Mouse (Mus musculus) right cerebral cortex, postnatal 10 days (tissue): Measurements from ENCODE around the gene Actr3.

Experiments used
- DNase-seq, 2 experiments: peaks; one replicate each; pipeline ENCODE4 v3.0.0; 2021; ENCODE audit warnings: low spot score in 2 of 2

The Actr3 gene

GRCm38 (mm10) chr1:125435369-125436135 is at the start of gene Actr3:
Actr3 (minus strand) TSS chr1:125435727.
- DNase-seq, result peak; percentile 99 to 100

DNA sequence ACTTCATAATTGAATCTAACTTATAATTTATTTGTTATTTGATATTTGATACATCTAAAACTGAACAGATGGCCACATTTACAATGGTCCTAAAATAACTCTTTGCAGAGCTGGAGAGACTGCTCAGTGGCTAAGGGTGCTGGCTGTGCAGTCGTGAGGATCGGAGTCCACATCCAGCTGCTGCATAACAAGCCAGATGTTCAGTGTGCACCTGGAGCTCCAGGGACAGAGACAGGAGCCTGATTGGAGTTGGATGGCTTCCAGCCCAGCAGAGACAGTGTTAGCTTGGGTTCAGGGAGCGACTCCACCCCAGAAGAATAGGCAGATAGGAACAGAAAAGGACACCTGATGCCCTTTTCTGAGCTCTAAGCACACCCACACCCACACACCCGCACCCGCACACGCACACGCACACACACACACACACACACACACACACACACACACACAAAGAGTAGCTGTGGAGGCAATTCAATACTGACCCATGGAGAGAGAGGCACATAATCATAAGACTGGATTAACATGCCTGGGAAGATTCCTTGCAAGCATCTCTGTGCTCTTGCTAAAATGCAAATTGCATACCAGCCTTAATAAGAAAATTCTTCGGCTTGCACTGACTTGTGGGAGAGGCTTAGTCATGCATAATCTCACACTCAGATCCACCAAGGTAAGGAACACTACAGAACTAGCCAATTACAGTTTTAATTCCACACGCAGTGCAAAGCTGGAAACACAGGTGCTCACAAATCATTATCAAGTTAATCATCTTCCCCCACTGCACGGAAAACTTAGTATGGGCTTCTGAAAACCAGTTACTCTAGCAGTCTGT is 47.1 kb upstream of the Actr3 start:
- DNase-seq, result peak; percentile 45 to 67

DNA sequence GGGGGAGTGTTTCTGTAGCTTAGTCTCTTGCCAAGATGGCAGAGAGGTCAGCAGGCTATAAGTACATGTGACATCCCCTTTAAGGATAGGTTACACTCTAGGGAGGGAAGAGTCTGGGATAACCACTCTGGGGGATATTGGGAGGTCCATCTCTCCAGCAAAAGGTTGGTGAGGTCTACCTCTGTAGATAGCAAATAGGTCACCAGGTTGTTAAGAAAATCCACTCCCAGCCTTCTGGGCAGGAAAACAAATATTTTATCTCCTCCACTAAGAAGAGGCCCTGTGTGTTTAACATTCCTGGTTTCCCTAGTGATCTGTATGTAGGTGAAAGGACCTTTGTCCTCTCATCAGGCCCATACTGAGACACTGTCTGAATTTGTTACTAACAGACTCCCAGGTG is 46.3 kb upstream of the Actr3 start:
- no peak for DNase-seq

- DNase-seq, result no peak
These were observed 43.1 kb upstream of the Actr3 start for GRCm38 (mm10) chr1:125478588-125478987.

- no peak for DNase-seq
These were observed 40.6 kb upstream of the Actr3 start for GRCm38 (mm10) chr1:125475961-125476682.

- no peak for DNase-seq
These were observed 38.3 kb upstream of the Actr3 start for GRCm38 (mm10) chr1:125473866-125474265.

GRCm38 (mm10) chr1:125473126-125473666 is 37.7 kb upstream of the Actr3 start:
- DNase-seq, result no peak

DNA sequence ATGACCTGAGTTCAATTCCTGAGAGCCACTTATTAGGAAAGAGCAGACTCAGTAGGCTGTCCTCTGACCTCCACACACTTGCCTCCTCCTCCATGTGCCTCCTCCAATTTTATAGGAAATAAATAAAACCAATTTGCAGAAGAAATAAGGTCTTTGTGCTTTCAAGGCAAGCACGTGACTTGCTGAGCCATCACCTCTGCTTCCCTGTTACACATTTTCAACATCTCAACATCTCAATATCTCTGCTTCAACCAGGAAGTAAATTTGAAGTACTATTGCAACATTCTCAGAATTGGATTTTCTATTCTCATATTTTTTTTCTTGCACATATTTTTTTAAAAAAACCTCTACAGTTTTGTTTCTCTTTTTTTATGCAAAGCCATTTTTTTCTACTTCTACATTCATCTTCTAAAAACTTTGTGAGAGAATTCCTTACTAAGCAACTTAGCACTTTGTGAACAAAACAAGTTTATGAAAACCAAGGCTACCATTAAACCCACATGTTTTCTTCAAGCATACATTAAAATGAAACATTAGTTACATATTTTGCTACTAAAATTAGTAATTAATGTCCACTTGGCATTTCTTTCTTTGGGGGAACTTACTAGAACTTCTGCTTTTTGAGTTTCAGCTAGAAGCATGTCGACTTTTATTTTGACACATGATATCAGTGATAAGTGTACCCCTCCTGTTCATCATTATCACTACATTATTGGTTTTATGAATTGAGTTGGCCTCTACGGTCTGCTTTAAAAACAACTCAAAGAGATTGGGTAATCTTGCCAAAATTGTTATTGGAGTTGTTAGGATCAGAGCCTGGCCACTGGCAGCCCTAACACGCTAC is 35.5 kb upstream of the Actr3 start:
- no peak for DNase-seq

- no peak for DNase-seq
These were observed 32.4 kb upstream of the Actr3 start for GRCm38 (mm10) chr1:125467936-125468335.

- DNase-seq, result no peak
These were observed 31.2 kb upstream of the Actr3 start for GRCm38 (mm10) chr1:125466621-125467257.

- DNase-seq, result no peak
These were observed 28.5 kb upstream of the Actr3 start for GRCm38 (mm10) chr1:125464011-125464410.

GRCm38 (mm10) chr1:125463349-125463748 is 27.8 kb upstream of the Actr3 start:
- DNase-seq, result no peak

DNA sequence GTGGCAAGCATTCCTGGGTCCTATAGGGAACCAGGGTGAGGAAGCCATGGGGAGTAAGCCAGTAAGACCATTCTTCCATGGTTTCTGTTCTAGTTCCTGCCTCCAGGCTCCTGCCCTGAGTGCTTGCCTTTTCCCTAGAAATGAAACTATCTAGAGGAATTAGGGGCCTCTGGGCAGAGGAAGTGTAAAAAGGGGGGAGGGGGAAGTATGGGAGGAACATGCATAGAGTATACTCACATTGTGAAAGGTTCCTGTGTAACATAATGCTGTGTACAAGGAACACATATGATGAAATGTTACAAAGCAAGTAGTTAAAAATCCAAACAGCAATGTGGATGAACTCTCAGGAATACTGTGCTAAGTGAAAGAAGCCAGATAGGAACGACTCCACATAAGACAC is 27.4 kb upstream of the Actr3 start:
- DNase-seq, result no peak

GRCm38 (mm10) chr1:125458531-125458930 is 23.0 kb upstream of the Actr3 start:
- peak in 1 of 2 experiments; percentile 37 for DNase-seq

DNA sequence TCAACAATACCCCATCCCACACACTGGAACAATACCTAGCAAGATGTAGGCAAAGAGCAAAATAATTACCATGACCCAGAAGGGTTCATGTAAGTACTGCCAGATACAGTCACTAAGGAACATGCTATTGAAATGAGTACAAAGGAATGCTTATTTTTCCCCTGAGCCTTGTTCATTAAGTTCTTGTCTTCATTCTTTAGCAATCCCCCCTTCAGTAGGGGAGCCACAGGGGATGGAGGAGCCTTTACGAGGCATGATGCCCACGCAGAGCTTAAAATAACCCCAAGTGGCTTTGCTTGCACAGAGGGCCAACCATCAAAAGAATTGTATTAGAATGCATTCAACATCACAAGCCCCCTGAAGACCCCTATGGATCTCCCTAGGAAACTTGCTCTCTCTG is 19.6 kb upstream of the Actr3 start:
- no peak for DNase-seq

- no peak for DNase-seq
These were observed 14.9 kb upstream of the Actr3 start for GRCm38 (mm10) chr1:125450282-125451000.

GRCm38 (mm10) chr1:125447926-125448325 is 12.4 kb upstream of the Actr3 start:
- DNase-seq, result no peak

DNA sequence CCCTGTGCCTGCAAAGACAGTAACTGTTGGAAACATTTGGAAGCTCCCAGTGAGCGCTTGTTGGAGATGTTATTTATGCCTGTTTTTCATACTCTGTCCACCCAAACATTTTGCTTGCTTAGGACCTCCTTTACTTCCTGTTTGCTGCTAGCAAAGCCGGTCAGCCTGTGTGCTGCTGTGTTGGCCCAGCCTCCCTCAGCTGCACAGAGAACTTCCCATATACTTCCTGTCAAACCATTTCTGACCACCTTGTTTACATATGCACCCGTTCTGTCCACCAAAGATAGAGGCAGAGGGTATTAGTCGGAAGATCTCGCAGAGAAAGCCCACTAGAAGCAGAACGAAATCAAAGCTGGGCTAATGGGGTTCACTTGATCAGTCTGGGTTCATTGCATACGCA is 6.2 kb upstream of the Actr3 start:
- DNase-seq, result no peak

DNA sequence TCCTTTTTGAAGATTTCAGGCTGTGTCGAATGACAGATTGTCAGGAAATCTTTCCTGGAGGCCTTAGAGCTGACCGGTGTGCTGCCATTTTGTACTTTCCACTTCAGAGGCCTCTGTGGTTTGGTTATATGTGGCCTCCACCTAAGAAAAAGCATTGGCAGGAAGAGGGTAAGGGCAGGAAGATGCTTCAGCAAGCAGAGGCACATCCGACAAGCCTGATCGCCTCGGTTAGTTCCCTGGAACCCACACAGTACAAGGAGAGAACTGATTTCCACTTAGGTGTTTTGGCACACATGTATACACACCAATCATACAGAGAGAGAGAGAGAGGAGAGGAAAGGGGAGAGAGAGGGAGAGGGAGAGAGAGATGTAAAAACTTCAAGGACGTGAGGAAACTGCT is 5.7 kb upstream of the Actr3 start:
- no peak for DNase-seq

DNA sequence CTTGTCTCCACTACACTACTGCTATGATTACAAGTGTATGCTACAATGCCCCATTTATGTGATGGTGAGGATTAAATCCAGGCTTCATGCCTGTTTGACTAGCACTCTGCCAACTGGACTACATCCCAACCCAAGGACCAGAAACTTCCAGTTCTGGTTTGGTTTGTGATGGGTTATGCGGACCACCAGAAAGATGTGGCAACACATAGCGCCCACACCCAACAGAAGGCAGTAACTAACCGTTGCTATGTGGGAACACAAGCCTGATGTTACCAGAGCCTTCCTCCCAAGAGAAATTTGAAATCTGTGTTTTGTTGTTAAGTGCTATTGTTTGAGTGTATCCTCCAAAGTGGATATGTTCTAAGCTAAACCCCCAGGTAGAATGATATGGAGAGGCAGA is 4.0 kb upstream of the Actr3 start:
- DNase-seq, result no peak
